Mouse (Mus musculus): ENCODE results near the gene Chst10. TPM values are rescaled to one million over a fixed set of nuclear protein-coding genes. Genes with fewer than 3 reads are reported as not detected.

Chst10 gene
- polyA plus RNA-seq, 1 experiment from 2014 or later, result 3.9 TPM

DNA sequence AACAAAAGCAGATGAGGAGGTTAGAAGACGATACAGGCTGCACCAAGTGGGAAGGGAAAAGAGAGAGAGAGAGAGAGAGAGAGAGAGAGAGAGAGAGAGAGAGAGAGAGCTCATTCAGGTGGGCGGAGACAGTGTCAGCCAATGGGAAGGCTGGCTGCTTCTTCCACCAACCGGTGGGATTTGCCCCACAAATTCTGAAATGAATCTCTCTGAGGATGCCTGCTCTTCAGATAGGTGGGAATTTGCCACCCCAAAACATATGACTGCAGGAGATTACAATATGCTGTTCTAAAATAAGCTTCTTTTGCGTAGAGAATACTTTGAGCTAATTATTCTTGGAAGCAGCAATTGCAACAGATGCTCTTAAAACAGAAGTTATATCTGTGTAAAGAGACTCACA lies 31.5 kb upstream of the Chst10 start:
- no peak for TF ChIP-seq CTCF (IDR thresholded peaks at IDR 0.05; ENCODE audit: low read depth)
- DNase-seq (ENCODE audit: low spot score) (no peak), ATAC-seq (replicated peaks; ENCODE audit: low FRiP score, low read depth) (no peak)
- H3K36me3 ChIP-seq (ENCODE audit: insufficient read depth, low read length), result no peaks in the 10 kb centered on the region
- no peaks in the 10 kb centered on the region for H3K4me1 ChIP-seq (replicated peaks; ENCODE audit: insufficient read depth, low read length)
- H3K9me3 ChIP-seq (replicated peaks; ENCODE audit: low read length), result no peaks in the 10 kb centered on the region
- no peaks in the 10 kb centered on the region for H3K27me3 ChIP-seq (ENCODE audit: insufficient read depth, low read length)
- no peak overlapping the region for H3K27ac ChIP-seq
- H3K9ac ChIP-seq (ENCODE audit: low read depth, low read length), result no peak overlapping the region
- H3K4me3 ChIP-seq (replicated peaks; ENCODE audit: low read depth, low read length), result no peak overlapping the region
- H3K4me2 ChIP-seq (ENCODE audit: low read length), result no peak overlapping the region
- 78% methylated on average over 4 of the region's 4 CpGs for WGBS

- TF ChIP-seq CTCF (IDR thresholded peaks at IDR 0.05; ENCODE audit: low read depth), result no peak
- no peak overlapping the region for H3K9ac ChIP-seq (ENCODE audit: low read depth, low read length)
- no peak overlapping the region for H3K4me3 ChIP-seq (replicated peaks; ENCODE audit: low read depth, low read length)
- DNase-seq (ENCODE audit: low spot score) (no peak), ATAC-seq (replicated peaks; ENCODE audit: low FRiP score, low read depth) (no peak)
- H3K36me3 ChIP-seq (ENCODE audit: insufficient read depth, low read length), result no peaks in the 10 kb centered on the region
- no peak overlapping the region for H3K27ac ChIP-seq
- no peaks in the 10 kb centered on the region for H3K9me3 ChIP-seq (replicated peaks; ENCODE audit: low read length)
- H3K4me1 ChIP-seq (replicated peaks; ENCODE audit: insufficient read depth, low read length), result no peaks in the 10 kb centered on the region
- 85% methylated on average over 4 of the region's 4 CpGs for WGBS
- no peak overlapping the region for H3K4me2 ChIP-seq (ENCODE audit: low read length)
- H3K27me3 ChIP-seq (ENCODE audit: insufficient read depth, low read length), result no peaks in the 10 kb centered on the region
These were observed 31.0 kb upstream of the Chst10 start for GRCm38 (mm10) chr1:38928996-38929395.

- ATAC-seq (replicated peaks; ENCODE audit: low FRiP score, low read depth), result no peak
These were observed 6.0 kb upstream of the Chst10 start for GRCm38 (mm10) chr1:38903985-38904384.

DNA sequence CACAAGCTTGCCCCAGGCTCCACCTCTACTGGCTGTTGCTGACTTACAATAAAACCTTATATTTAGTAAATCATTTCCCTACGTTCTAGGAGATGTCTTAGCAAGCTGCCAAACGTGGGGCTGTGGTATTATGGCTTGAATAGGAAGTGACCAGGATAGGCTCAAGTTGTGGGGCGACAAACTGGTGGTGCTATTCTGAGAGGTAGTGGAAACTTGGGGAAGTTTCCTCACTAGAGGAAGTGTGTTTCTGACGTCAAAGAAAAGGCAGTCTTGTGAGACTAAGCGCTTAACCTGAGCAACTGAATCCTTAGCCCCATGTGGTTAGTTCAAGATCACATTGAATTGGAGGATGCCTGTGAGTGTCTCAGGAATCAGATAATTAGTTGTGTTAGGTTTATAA lies 4.6 kb upstream of the Chst10 start:
- no peaks in the 10 kb centered on the region for H3K4me1 ChIP-seq (replicated peaks; ENCODE audit: insufficient read depth, low read length)
- H3K9me3 ChIP-seq (replicated peaks; ENCODE audit: low read length), result no peaks in the 10 kb centered on the region
- no peak for TF ChIP-seq CTCF (IDR thresholded peaks at IDR 0.05; ENCODE audit: low read depth)
- no peak for ATAC-seq (replicated peaks; ENCODE audit: low FRiP score, low read depth)
- H3K9ac ChIP-seq (ENCODE audit: low read depth, low read length), result no peak overlapping the region
- no peak overlapping the region for H3K27ac ChIP-seq
- 49% methylated on average over 5 of the region's 5 CpGs for WGBS
- H3K36me3 ChIP-seq (ENCODE audit: insufficient read depth, low read length), result no peaks in the 10 kb centered on the region
- DNase-seq (ENCODE audit: low spot score), result no peak
- H3K4me3 ChIP-seq (replicated peaks; ENCODE audit: low read depth, low read length), result no peak overlapping the region
- H3K27me3 ChIP-seq (ENCODE audit: insufficient read depth, low read length), result no peaks in the 10 kb centered on the region; the same call in 1 of the 2 replicates
- H3K4me2 ChIP-seq (ENCODE audit: low read length), result no peak overlapping the region

More at GRCm38 (mm10) chr1:38903985-38904384, 6.0 kb upstream of the Chst10 start:
- H3K27me3 ChIP-seq (ENCODE audit: insufficient read depth, low read length), result no peaks in the 10 kb centered on the region
- no peaks in the 10 kb centered on the region for H3K9me3 ChIP-seq (replicated peaks; ENCODE audit: low read length)
- H3K36me3 ChIP-seq (ENCODE audit: insufficient read depth, low read length), result no peaks in the 10 kb centered on the region
- H3K4me3 ChIP-seq (replicated peaks; ENCODE audit: low read depth, low read length), result no peak overlapping the region
- no peak for DNase-seq (ENCODE audit: low spot score)
- no peak for TF ChIP-seq CTCF (IDR thresholded peaks at IDR 0.05; ENCODE audit: low read depth)
- 58% methylated on average over 2 of the region's 2 CpGs for WGBS
- no peak overlapping the region for H3K4me2 ChIP-seq (ENCODE audit: low read length)
- H3K9ac ChIP-seq (ENCODE audit: low read depth, low read length), result no peak overlapping the region
- no peak overlapping the region for H3K27ac ChIP-seq
- no peaks in the 10 kb centered on the region for H3K4me1 ChIP-seq (replicated peaks; ENCODE audit: insufficient read depth, low read length)

- no peaks in the 10 kb centered on the region for H3K36me3 ChIP-seq (ENCODE audit: insufficient read depth, low read length)
- H3K9me3 ChIP-seq (replicated peaks; ENCODE audit: low read length), result no peaks in the 10 kb centered on the region
- 49% methylated on average over 5 of the region's 5 CpGs for WGBS
- no peak overlapping the region for H3K9ac ChIP-seq (ENCODE audit: low read depth, low read length)
- H3K4me2 ChIP-seq (ENCODE audit: low read length), result no peak overlapping the region
- H3K27me3 ChIP-seq (ENCODE audit: insufficient read depth, low read length), result no peaks in the 10 kb centered on the region
- no peak overlapping the region for H3K4me3 ChIP-seq (replicated peaks; ENCODE audit: low read depth, low read length)
- DNase-seq (ENCODE audit: low spot score) (no peak), ATAC-seq (replicated peaks; ENCODE audit: low FRiP score, low read depth) (no peak)
- H3K4me1 ChIP-seq (replicated peaks; ENCODE audit: insufficient read depth, low read length), result no peaks in the 10 kb centered on the region
- no peak for TF ChIP-seq CTCF (IDR thresholded peaks at IDR 0.05; ENCODE audit: low read depth)
- no peak overlapping the region for H3K27ac ChIP-seq
These were observed 4.9 kb downstream of the Chst10 start for GRCm38 (mm10) chr1:38893081-38893480.

DNA sequence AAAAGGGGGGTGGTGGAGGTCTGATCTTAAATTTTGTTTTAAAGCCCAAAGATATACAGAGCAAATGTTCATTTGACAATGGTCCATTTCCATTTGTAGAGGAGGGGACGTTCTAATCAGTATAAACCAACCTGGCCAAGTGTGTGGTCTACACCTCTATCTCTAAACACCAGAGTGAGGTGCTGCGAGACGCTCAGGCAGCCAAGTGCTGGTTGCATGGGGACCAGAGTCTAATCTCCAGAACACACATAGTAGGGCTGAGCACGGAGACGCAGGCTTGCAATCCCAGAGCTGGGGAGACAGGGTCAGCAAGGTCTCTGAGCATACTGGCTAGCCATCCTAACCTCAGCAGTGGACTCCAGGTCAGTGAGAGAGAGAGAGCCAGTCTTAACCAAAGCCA lies 6.5 kb downstream of the Chst10 start:
- Histone ChIP-seq H3K36me3 (ENCODE audit: insufficient read depth, low read length) (no peaks in the 10 kb centered on the region), H3K9me3 (replicated peaks; ENCODE audit: low read length) (no peaks in the 10 kb centered on the region), H3K27me3 (ENCODE audit: insufficient read depth, low read length) (no peaks in the 10 kb centered on the region), H3K27ac (no peak overlapping the region), H3K9ac (ENCODE audit: low read depth, low read length) (no peak overlapping the region), H3K4me3 (replicated peaks; ENCODE audit: low read depth, low read length) (no peak overlapping the region), H3K4me2 (ENCODE audit: low read length) (no peak overlapping the region), H3K4me1 (replicated peaks; ENCODE audit: insufficient read depth, low read length) (no peaks in the 10 kb centered on the region)
- DNase-seq (ENCODE audit: low spot score) (no peak), ATAC-seq (replicated peaks; ENCODE audit: low FRiP score, low read depth) (no peak)
- 91% methylated on average over 5 of the region's 5 CpGs for WGBS
- no peak for TF ChIP-seq CTCF (IDR thresholded peaks at IDR 0.05; ENCODE audit: low read depth)

DNA sequence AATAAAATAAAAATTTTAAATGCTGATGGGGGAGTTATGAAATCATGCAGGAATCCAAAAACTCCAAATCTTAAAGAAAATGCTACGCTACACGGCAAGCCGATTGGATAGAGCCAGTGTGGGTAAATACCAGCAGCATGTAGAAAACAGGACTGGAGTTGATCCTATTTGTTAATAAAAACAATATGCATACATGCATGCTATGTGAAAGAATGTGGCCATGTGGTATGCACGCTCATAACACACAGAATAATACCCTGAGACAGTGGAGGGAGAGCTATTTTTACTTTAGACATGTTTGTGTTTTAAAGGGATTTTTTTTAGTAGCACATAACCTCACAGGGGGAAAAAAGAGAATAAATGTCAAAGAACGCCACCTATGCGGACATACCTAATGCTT lies 9.2 kb downstream of the Chst10 start:
- no peak overlapping the region for H3K4me2 ChIP-seq (ENCODE audit: low read length)
- 93% methylated on average over 6 of the region's 6 CpGs for WGBS
- no peak overlapping the region for H3K27ac ChIP-seq
- H3K27me3 ChIP-seq (ENCODE audit: insufficient read depth, low read length), result no peaks in the 10 kb centered on the region
- no peak overlapping the region for H3K4me3 ChIP-seq (replicated peaks; ENCODE audit: low read depth, low read length)
- DNase-seq (ENCODE audit: low spot score) (no peak), ATAC-seq (replicated peaks; ENCODE audit: low FRiP score, low read depth) (no peak)
- no peaks in the 10 kb centered on the region for H3K36me3 ChIP-seq (ENCODE audit: insufficient read depth, low read length)
- TF ChIP-seq CTCF (IDR thresholded peaks at IDR 0.05; ENCODE audit: low read depth), result no peak
- H3K4me1 ChIP-seq (replicated peaks; ENCODE audit: insufficient read depth, low read length), result no peaks in the 10 kb centered on the region
- H3K9ac ChIP-seq (ENCODE audit: low read depth, low read length), result no peak overlapping the region
- H3K9me3 ChIP-seq (replicated peaks; ENCODE audit: low read length), result no peaks in the 10 kb centered on the region
